Mouse (Mus musculus) adrenal gland, postnatal 36 days (tissue): ENCODE measurements at regions not wholly inside any gene's neighbourhood (a gene's known extent, or its start where the extent isn't known, plus 50 kb on each side); places are given as distances from the start of the nearest gene placed in this dataset.

Experiments
- DNase-seq, 2 experiments: peaks; one replicate each; pipeline ENCODE4 v3.0.0; 2021; ENCODE audit warnings: mixed read lengths in 1 of 2

DNA sequence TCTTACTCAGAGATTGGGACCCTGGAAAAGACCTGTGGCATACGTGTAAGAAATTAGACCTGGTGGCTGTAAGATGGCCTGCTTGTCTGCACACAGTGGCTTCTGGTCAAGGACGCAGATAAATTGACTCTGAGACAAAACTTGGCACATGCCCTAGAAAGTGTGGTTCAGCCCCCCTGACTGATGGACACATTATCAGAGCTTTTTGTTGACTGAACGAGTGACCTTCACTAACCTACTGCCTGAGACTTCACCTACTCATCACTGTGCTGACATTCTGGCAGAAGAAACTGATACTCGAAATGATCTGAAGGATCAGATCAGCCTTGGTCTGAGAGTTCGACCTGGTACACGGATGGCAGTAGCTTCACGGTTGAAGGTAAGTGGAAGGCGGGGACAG lies 330.9 kb upstream of the B430218F22Rik start:
- peak; percentile 11 to 15 for DNase-seq

DNA sequence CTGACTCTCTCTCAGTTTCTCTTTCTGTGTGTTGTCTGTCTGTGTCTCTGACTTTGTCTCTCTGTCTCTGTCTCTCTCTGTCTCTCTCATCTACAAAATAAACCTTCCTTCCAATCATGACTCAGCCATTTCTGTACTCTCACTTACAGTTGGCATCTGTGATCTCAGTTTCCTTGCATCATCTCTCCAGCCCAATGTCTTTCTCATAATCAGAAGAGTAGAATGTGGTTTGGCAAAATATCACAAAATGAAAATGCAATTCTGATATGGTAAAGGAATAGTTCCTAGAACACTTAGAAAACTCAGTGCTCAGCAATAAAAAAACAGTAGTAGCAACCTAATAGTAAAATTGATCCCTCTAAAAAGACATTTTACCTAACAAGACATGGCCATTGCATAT lies 320.9 kb upstream of the B430218F22Rik start:
- no peak for DNase-seq

DNA sequence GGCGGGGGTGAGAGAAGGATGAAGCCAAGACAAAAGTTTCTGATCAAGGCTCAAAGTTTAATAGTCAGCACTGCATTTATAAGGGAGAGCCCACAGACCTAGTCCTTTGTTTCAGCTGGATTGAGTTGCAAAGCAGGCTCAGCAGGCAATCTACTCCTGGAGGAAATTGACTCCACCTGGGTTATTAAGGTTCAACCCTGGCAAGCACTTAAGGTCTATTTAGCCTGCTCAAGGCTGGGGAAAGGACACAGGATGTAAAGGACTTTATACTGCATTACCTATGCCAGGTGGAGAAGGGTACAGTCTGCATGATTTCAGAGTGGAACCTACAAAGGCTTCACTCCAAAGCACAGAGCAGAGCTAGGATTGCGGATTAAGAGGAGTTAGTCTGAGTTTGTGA lies 318.4 kb upstream of the B430218F22Rik start:
- DNase-seq, result no peak

DNA sequence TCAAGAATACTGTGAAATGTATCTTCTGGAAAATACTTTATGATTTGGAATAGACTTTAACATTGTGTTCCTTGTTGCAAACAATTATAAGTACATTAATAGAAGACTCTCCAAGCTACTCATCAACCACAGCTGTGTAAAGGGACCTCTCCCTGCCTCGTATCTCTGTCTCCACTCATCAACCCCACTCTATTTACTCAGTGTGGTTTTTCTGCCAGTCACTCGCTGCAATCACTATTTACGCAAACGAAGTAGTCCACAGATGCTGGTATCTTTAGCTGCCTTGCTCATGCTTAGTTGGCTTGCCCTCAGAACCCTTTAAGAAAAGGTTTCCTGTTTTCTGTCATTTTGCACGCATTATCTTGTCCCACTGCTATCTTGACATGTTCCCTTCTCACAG lies 300.1 kb upstream of the B430218F22Rik start:
- DNase-seq, result no peak

DNA sequence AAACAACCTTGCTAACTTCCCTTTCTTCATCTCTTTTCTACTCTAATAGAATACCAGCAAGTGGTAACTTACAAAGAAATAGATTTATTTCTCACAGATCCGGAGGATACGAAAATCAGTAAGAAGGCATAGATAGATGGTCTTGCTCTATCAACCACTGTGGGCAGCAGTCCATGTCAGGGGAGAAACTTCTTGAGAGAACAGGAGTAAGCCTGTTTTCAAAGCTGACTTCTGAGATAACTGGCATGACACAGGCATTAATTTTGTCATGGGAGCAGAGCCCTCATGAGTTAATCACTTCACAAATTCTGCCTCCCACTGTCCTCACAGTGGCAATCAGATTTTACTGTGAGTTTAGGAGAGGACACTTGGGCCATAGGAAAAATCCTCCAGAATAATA lies 299.5 kb upstream of the B430218F22Rik start:
- DNase-seq, result no peak

DNA sequence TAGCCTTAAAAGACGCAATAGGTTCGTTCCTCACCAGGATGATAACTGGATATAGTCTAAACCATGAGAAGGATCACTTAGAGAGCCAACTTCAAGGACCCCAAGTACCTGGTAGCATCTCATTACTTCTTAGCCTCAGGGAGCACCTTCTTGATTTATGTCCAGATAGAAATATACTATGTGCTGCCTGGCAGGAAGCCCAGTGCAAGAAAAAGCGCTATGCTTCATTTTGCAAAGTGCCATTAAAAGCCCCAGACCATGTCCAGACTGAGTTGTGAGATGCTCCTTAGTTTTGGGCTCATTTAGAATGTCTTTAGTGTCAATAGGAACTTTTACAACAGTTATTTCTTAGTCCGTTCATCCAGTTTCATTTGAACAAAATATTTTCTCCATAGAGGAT lies 298.3 kb upstream of the B430218F22Rik start:
- DNase-seq, result no peak

DNA sequence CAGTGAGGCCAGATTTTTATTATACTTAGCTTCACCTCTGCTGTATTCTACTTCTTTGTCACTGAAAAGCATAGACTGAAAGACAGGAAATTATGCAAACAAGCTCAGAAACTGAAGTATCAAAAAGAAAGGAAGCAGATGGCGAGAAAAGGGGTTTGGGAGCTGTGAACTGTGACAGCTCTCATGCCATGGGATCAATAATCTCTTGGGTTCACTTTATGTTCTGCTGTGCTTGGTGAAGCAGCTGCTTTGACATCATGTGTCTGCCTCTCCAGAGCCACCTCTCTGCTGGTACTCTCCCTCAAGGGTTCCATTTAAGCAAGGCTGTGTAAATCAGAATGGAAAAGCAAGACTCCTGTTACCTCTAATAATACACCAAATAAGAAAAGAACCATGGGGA lies 291.3 kb upstream of the B430218F22Rik start:
- no peak for DNase-seq
